Mouse (Mus musculus): Measurements from ENCODE around the gene Mafb. TPM values are rescaled to one million over a fixed set of nuclear protein-coding genes. Genes with fewer than 3 reads are reported as not detected.

Mafb gene
- polyA plus RNA-seq, 2 experiments, result 20.8 to 24.5 TPM

- no peak for TF ChIP-seq POLR2A (IDR thresholded peaks at IDR 0.05; ENCODE audit: borderline replicate concordance, extremely low read depth, insufficient read depth, insufficient read length)
- peak overlapping the region; percentile 97 for H3K4me2 ChIP-seq (replicated peaks; ENCODE audit: low read depth, low read length, severe bottlenecking)
- peak overlapping the region; percentile 76; the same call in 1 of the 2 replicates for H3K9ac ChIP-seq (ENCODE audit: low read depth, low read length, severe bottlenecking)
- 0 out of 2 replicates have a peak, but pooled peaks cover 4% of the 10 kb centered on the region for H3K36me3 ChIP-seq (ENCODE audit: control insufficient read depth, insufficient read depth, low read length)
- no peak for ATAC-seq (ENCODE audit: low FRiP score, low read depth)
- no peak overlapping the region for H3K27ac ChIP-seq (replicated peaks; ENCODE audit: low read depth, low read length)
- H3K4me3 ChIP-seq (replicated peaks; ENCODE audit: low read length), result peak overlapping the region; percentile 67
- H3K27me3 ChIP-seq (ENCODE audit: control insufficient read depth, insufficient read depth, low read length), result peaks cover 70% of the 10 kb centered on the region
- no peak for DNase-seq (ENCODE audit: low spot score)
- 4% methylated on average over 9 of the region's 9 CpGs for WGBS
- peaks cover 16% of the 10 kb centered on the region for H3K4me1 ChIP-seq (ENCODE audit: control insufficient read depth, insufficient read depth, low read length)
- H3K9me3 ChIP-seq (ENCODE audit: control insufficient read depth, low read length), result no peaks in the 10 kb centered on the region
Observed at GRCm38 (mm10) chr2:160364128-160364650, 2.7 kb downstream of the Mafb start.

GRCm38 (mm10) chr2:160363201-160363600 lies 3.7 kb downstream of the Mafb start:
- H3K36me3 ChIP-seq (ENCODE audit: control insufficient read depth, insufficient read depth, low read length), result 0 out of 2 replicates have a peak, but pooled peaks cover 4% of the 10 kb centered on the region
- H3K27me3 ChIP-seq (ENCODE audit: control insufficient read depth, insufficient read depth, low read length), result peaks cover 70% of the 10 kb centered on the region
- no peak overlapping the region for H3K27ac ChIP-seq (replicated peaks; ENCODE audit: low read depth, low read length)
- peak overlapping the region; percentile 24; the same call in 1 of the 2 replicates for H3K4me2 ChIP-seq (replicated peaks; ENCODE audit: low read depth, low read length, severe bottlenecking)
- DNase-seq (ENCODE audit: low spot score), result no peak
- peaks cover 13% of the 10 kb centered on the region for H3K4me1 ChIP-seq (ENCODE audit: control insufficient read depth, insufficient read depth, low read length)
- 31% methylated on average over 4 of the region's 4 CpGs for WGBS
- H3K9ac ChIP-seq (ENCODE audit: low read depth, low read length, severe bottlenecking), result no peak overlapping the region
- no peak for ATAC-seq (ENCODE audit: low FRiP score, low read depth)
- H3K9me3 ChIP-seq (ENCODE audit: control insufficient read depth, low read length), result no peaks in the 10 kb centered on the region
- peak overlapping the region; percentile 67 for H3K4me3 ChIP-seq (replicated peaks; ENCODE audit: low read length)
- no peak for TF ChIP-seq POLR2A (IDR thresholded peaks at IDR 0.05; ENCODE audit: borderline replicate concordance, extremely low read depth, insufficient read depth, insufficient read length)

DNA sequence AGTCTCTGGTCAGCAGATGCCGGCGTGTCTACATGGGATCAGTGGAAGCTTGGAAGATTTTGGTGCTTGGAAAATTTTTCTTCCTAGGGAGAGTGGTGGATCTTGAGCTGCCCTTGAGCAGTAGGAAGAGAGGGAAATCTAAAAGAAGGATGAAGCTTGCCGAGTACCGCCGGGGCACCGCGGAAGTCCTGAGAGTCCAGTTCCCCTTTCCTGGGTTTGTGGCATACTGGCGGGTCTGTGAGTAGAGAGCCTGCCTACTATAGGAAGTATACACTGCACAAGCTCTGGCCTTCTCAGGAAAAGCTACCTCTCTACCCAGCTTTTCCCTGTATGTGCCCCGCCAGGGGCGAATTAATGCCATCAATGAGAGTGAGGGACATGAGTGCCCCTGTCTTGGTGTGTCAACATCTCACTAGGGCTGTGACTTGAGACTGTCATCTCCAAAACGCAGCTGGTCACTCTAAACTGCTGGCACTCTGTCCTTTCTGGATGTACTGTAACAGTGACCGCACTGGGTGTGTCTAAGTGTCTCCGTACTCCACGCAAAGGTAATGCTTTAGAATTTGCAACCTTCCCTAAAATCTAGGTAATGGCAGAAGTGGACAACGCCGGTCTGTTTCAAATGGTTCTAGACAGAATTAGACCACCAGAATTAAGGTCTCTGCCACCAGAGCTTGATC lies 5.3 kb downstream of the Mafb start:
- Histone ChIP-seq H3K27me3 (ENCODE audit: control insufficient read depth, insufficient read depth, low read length) (peaks cover 72% of the 10 kb centered on the region), H3K9ac (ENCODE audit: low read depth, low read length, severe bottlenecking) (no peak overlapping the region), H3K4me3 (replicated peaks; ENCODE audit: low read length) (peak overlapping the region; percentile 13), H3K27ac (replicated peaks; ENCODE audit: low read depth, low read length) (no peak overlapping the region), H3K4me1 (ENCODE audit: control insufficient read depth, insufficient read depth, low read length) (peaks cover 19% of the 10 kb centered on the region), H3K4me2 (replicated peaks; ENCODE audit: low read depth, low read length, severe bottlenecking) (no peak overlapping the region), H3K36me3 (ENCODE audit: control insufficient read depth, insufficient read depth, low read length) (0 out of 2 replicates have a peak, but pooled peaks cover 4% of the 10 kb centered on the region), H3K9me3 (ENCODE audit: control insufficient read depth, low read length) (no peaks in the 10 kb centered on the region)
- 21% methylated on average over 16 of the region's 16 CpGs for WGBS
- TF ChIP-seq POLR2A (IDR thresholded peaks at IDR 0.05; ENCODE audit: borderline replicate concordance, extremely low read depth, insufficient read depth, insufficient read length), result no peak
- ATAC-seq (ENCODE audit: low FRiP score, low read depth), result no peak
- DNase-seq (ENCODE audit: low spot score), result no peak

- 15% methylated on average over 8 of the region's 8 CpGs for WGBS
- peaks cover 13% of the 10 kb centered on the region for H3K4me1 ChIP-seq (ENCODE audit: control insufficient read depth, insufficient read depth, low read length)
- ATAC-seq (ENCODE audit: low FRiP score, low read depth), result no peak
- H3K4me2 ChIP-seq (replicated peaks; ENCODE audit: low read depth, low read length, severe bottlenecking), result no peak overlapping the region
- H3K27me3 ChIP-seq (ENCODE audit: control insufficient read depth, insufficient read depth, low read length), result peaks cover 64% of the 10 kb centered on the region
- DNase-seq (ENCODE audit: low spot score), result no peak
- H3K4me3 ChIP-seq (replicated peaks; ENCODE audit: low read length), result no peak overlapping the region
- 0 out of 2 replicates have a peak, but pooled peaks cover 4% of the 10 kb centered on the region for H3K36me3 ChIP-seq (ENCODE audit: control insufficient read depth, insufficient read depth, low read length)
- H3K9me3 ChIP-seq (ENCODE audit: control insufficient read depth, low read length), result no peaks in the 10 kb centered on the region
- no peak overlapping the region for H3K9ac ChIP-seq (ENCODE audit: low read depth, low read length, severe bottlenecking)
- H3K27ac ChIP-seq (replicated peaks; ENCODE audit: low read depth, low read length), result no peak overlapping the region
- TF ChIP-seq POLR2A (IDR thresholded peaks at IDR 0.05; ENCODE audit: borderline replicate concordance, extremely low read depth, insufficient read depth, insufficient read length), result no peak
Observed at GRCm38 (mm10) chr2:160360234-160360874, 6.5 kb downstream of the Mafb start.

DNA sequence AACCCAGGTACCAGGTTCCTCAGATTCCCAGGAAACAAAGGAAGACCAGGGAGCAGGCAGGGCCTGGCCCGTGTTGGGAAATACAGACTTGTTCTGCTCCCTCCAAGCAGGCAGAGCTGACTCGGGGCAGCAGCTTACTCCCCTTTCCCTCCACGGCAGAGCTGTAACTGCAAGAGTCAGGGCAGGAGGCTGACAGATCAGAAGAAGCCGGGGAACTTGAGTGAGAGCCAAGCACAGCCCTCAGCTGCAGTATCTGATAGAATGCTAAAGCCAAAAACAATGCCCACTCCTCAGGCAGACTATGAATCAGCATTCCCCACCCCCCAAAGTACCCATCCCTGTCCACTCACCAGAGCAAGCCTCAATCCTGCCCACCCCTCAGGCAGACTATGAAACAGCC lies 8.0 kb downstream of the Mafb start:
- ATAC-seq (ENCODE audit: low FRiP score, low read depth) (no peak), DNase-seq (ENCODE audit: low spot score) (no peak)
- no peak overlapping the region for H3K27ac ChIP-seq (replicated peaks; ENCODE audit: low read depth, low read length)
- H3K36me3 ChIP-seq (ENCODE audit: control insufficient read depth, insufficient read depth, low read length), result 0 out of 2 replicates have a peak, but pooled peaks cover 4% of the 10 kb centered on the region
- peaks cover 57% of the 10 kb centered on the region for H3K27me3 ChIP-seq (ENCODE audit: control insufficient read depth, insufficient read depth, low read length)
- no peak overlapping the region for H3K9ac ChIP-seq (ENCODE audit: low read depth, low read length, severe bottlenecking)
- H3K9me3 ChIP-seq (ENCODE audit: control insufficient read depth, low read length), result no peaks in the 10 kb centered on the region
- H3K4me3 ChIP-seq (replicated peaks; ENCODE audit: low read length), result no peak overlapping the region
- no peak overlapping the region for H3K4me2 ChIP-seq (replicated peaks; ENCODE audit: low read depth, low read length, severe bottlenecking)
- 0% methylated on average over 4 of the region's 4 CpGs for WGBS
- TF ChIP-seq POLR2A (IDR thresholded peaks at IDR 0.05; ENCODE audit: borderline replicate concordance, extremely low read depth, insufficient read depth, insufficient read length), result no peak
- H3K4me1 ChIP-seq (ENCODE audit: control insufficient read depth, insufficient read depth, low read length), result peaks cover 13% of the 10 kb centered on the region

Measured in limb, embryonic 14.5 days (tissue).